Mouse (Mus musculus): ENCODE data around the gene Cep295.

DNA sequence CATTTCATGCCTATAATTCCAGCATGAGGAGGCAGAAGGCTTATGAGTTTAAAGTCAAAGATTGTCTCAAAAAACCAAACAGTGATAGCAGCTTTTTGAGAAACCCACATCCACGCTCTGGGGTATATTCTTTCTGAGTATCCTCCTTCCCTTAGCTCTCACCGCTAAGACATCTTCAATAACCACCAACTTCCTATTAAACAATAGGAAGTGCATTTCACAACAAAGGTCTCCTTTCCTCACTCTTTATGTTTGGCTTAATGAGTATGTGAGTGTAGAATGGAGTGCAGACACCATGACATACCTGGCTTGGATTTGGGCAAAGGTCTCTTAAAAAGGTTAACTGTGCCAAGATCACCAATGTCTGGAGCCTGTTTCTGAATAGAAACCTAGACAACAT lies 83.6 kb downstream of the Cep295 start:
- TF ChIP-seq CTCF (IDR thresholded peaks at IDR 0.05; ENCODE audit: extremely low read depth, insufficient read depth, insufficient read length, insufficient replicate concordance): no peak
- no peak for TF ChIP-seq POLR2A (IDR thresholded peaks at IDR 0.05; ENCODE audit: low read depth, low read length)
